Mouse (Mus musculus) forebrain, embryonic 14.5 days (tissue): ENCODE results near the gene Gm17087. TPM values are rescaled to one million over a fixed set of nuclear protein-coding genes. Genes with fewer than 3 reads are reported as not detected.

ENCODE experiments used
- polyA plus RNA-seq: library from polyadenylated mRNA; unstranded; fragments of >200 nt; fragmentation: Nextera tagmentation; extraction: Ambion mirVana; gene quantifications from 2 replicates; pipeline ENCODE4 v1.2.1, GENCODE M21; 2014

Gene Gm17087
- polyA plus RNA-seq, 1 experiment from 2014 or later = not detected

Other genes starting within 250 kb of the Gm17087 start
- gene Prr18, start 229.5 kb downstream of the Gm17087 start, polyA plus RNA-seq = 9.7 and 10.8 TPM in 2 replicates
- 0.35 and 0.51 TPM in 2 replicates for gene T2, start 211.0 kb downstream of the Gm17087 start, polyA plus RNA-seq
- 0.67 and 0.83 TPM in 2 replicates for gene T, start 132.5 kb downstream of the Gm17087 start, polyA plus RNA-seq
- gene Pde10a, start 41.6 kb downstream of the Gm17087 start, polyA plus RNA-seq = 12.1 and 14.3 TPM in 2 replicates